Mouse (Mus musculus) cerebellum, postnatal 14 days (tissue): Measurements from ENCODE around the gene Kank2.
A peak's percentile ranks its signal among the peaks of the same experiment; 100 is the strongest.

ENCODE experiments used
- DNase-seq, 2 experiments: peaks; one replicate each; pipeline ENCODE4 v3.0.0; 2021; ENCODE audit warnings: mixed read lengths in 2 of 2

Kank2 gene

GRCm38 (mm10) chr9:21798345-21799009 is at the start of gene Kank2:
Gene Kank2 (minus strand): TSS chr9:21798744.
- DNase-seq: peak; percentile 68 to 77

GRCm38 (mm10) chr9:21847926-21848325 is 49.4 kb upstream of the Kank2 start:
- no peak for DNase-seq

GRCm38 (mm10) chr9:21847425-21847824 is 48.9 kb upstream of the Kank2 start:
- DNase-seq: no peak

- DNase-seq: no peak
These were observed 48.3 kb upstream of the Kank2 start for GRCm38 (mm10) chr9:21846755-21847341.

- DNase-seq: no peak
These were observed 47.0 kb upstream of the Kank2 start for GRCm38 (mm10) chr9:21845381-21846080.

- DNase-seq: no peak
These were observed 44.5 kb upstream of the Kank2 start for GRCm38 (mm10) chr9:21843086-21843485.

GRCm38 (mm10) chr9:21842391-21842790 is 43.8 kb upstream of the Kank2 start:
- DNase-seq: no peak

- DNase-seq: no peak
These were observed 42.8 kb upstream of the Kank2 start for GRCm38 (mm10) chr9:21841340-21841739.

GRCm38 (mm10) chr9:21840115-21840787 is 41.7 kb upstream of the Kank2 start:
- DNase-seq: peak; percentile 61 to 74

GRCm38 (mm10) chr9:21837690-21838089 is 39.1 kb upstream of the Kank2 start:
- DNase-seq: no peak

- DNase-seq: no peak
These were observed 36.8 kb upstream of the Kank2 start, which contains the start of gene Angptl8 for GRCm38 (mm10) chr9:21835258-21835912. Gene Angptl8 (plus strand): TSS chr9:21835510.

GRCm38 (mm10) chr9:21831558-21832240 is 33.2 kb upstream of the Kank2 start:
- no peak for DNase-seq

- DNase-seq: no peak
These were observed 32.4 kb upstream of the Kank2 start for GRCm38 (mm10) chr9:21830936-21831335.

GRCm38 (mm10) chr9:21830461-21830850 is 31.9 kb upstream of the Kank2 start:
- DNase-seq: no peak

GRCm38 (mm10) chr9:21829834-21830460 is 31.4 kb upstream of the Kank2 start:
- DNase-seq: peak; percentile 38 to 60

- no peak for DNase-seq
These were observed 25.8 kb upstream of the Kank2 start for GRCm38 (mm10) chr9:21824366-21824765.

- no peak for DNase-seq
These were observed 25.4 kb upstream of the Kank2 start for GRCm38 (mm10) chr9:21823957-21824356.

- DNase-seq: no peak
These were observed 24.1 kb upstream of the Kank2 start for GRCm38 (mm10) chr9:21822686-21823085.

- peak in 1 of 2 experiments; percentile 26 for DNase-seq
These were observed 21.6 kb upstream of the Kank2 start for GRCm38 (mm10) chr9:21820183-21820582.

- peak; percentile 57 to 62 for DNase-seq
These were observed 20.7 kb upstream of the Kank2 start for GRCm38 (mm10) chr9:21819181-21819729.

- DNase-seq: peak in 1 of 2 experiments; percentile 36
These were observed 20.0 kb upstream of the Kank2 start for GRCm38 (mm10) chr9:21818561-21818960.
